Mouse (Mus musculus) lung, embryonic 16.5 days (tissue): ENCODE data around the gene Dcp1b. TPM values are rescaled to one million over a fixed set of nuclear protein-coding genes. Genes with fewer than 3 reads are reported as not detected.
A peak's percentile ranks its signal among the peaks of the same experiment; 100 is the strongest.
"Not testable (repeated sequence)": the region's sequence is repeated elsewhere in the genome, so short reads cannot be mapped to it uniquely, and the experiment has no call there.

Experiments used
- ATAC-seq: fragments of 200-750 bp; cut with Nextera tagmentation; 2 replicates; pipeline ENCODE4 v1.8.0; 2017; ENCODE audit warnings: low read depth, mild to moderate bottlenecking, moderate library complexity
- H3K27ac ChIP-seq: fragments of 300-500 bp; sonication (generic); 2 replicates; pipeline ENCODE4 v1.5.1; 2014; ENCODE audit warnings: mild to moderate bottlenecking, control low read depth, low read length
- H3K27me3 ChIP-seq: fragments of 300-500 bp; sonication (generic); 2 replicates; pipeline ENCODE4 v1.6.1; 2014; ENCODE audit warnings: low read depth, low read length, mixed read lengths; ENCODE audit not compliant: control insufficient read depth, insufficient read depth
- H3K36me3 ChIP-seq: fragments of 300-500 bp; sonication (generic); 2 replicates; pipeline ENCODE4 v1.6.1; 2014; ENCODE audit warnings: low read length; ENCODE audit not compliant: control insufficient read depth, insufficient read depth
- H3K4me1 ChIP-seq: fragments of 300-500 bp; sonication (generic); replicated peaks from 2 replicates; pipeline ENCODE4 v1.6.1; 2014; ENCODE audit warnings: low read length, mixed read lengths; ENCODE audit not compliant: control insufficient read depth, insufficient read depth
- H3K4me2 ChIP-seq: fragments of 300-500 bp; sonication (generic); 2 replicates; pipeline ENCODE4 v1.6.1; 2014; ENCODE audit warnings: low read depth, low read length, control low read depth
- H3K4me3 ChIP-seq: fragments of 300-500 bp; sonication (generic); 2 replicates; pipeline ENCODE4 v1.5.1; 2014; ENCODE audit warnings: mild to moderate bottlenecking, low read length, control low read depth
- H3K9ac ChIP-seq: fragments of 300-500 bp; sonication (generic); 2 replicates; pipeline ENCODE4 v1.6.1; 2014; ENCODE audit warnings: low read length, control low read depth
- H3K9me3 ChIP-seq: fragments of 300-500 bp; sonication (generic); 2 replicates; pipeline ENCODE4 v1.6.1; 2016; ENCODE audit warnings: low read length; ENCODE audit not compliant: control insufficient read depth
- WGBS: fragments of 180-500 bp; shearing (Covaris S2); extraction: QIAGEN DNeasy Blood & Tissue Kit; methylation state at CpG from one replicate; pipeline ENCODE4 v1.1.7; 2014; 5-methylcytosine and 5-hydroxymethylcytosine counted together
- polyA plus RNA-seq: library from polyadenylated mRNA; unstranded; fragments of >200 nt; fragmentation: Nextera tagmentation; extraction: Ambion mirVana; gene quantifications from 2 replicates; pipeline ENCODE4 v1.2.1, GENCODE M21; 2015

Dcp1b gene
- polyA plus RNA-seq, 1 experiment from 2014 or later = 8.3 TPM

DNA sequence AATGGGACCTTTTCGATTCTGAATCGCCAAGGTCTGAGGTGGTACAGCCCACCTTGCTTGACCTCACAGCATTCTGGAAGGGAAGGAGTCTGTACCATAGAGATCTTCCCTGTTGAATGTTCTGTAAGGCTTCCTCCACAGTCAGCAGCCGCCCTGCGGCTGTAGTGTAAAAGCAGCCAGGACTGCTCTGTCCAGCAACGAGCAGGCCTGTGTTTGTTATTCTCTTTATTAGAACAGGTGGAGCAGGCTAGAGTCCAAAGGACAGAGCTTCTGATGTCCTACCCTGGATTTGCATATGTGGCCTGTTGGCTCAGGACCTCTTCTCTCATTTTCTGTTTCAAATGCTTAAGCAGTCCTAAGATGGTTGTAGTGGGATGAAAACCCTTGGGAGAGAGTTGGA, 25.3 kb downstream of the Dcp1b start:
- Histone ChIP-seq H3K4me2 (no peak overlapping the region), H3K9me3 (no peaks in the 10 kb centered on the region), H3K4me1 (peaks cover 7% of the 10 kb centered on the region), H3K27ac (no peak overlapping the region), H3K4me3 (no peak overlapping the region), H3K9ac (no peak overlapping the region), H3K36me3 (no peaks in the 10 kb centered on the region), H3K27me3 (no peaks in the 10 kb centered on the region)
- ATAC-seq = no peak
- 72% methylated on average over 5 of the region's 5 CpGs for WGBS

DNA sequence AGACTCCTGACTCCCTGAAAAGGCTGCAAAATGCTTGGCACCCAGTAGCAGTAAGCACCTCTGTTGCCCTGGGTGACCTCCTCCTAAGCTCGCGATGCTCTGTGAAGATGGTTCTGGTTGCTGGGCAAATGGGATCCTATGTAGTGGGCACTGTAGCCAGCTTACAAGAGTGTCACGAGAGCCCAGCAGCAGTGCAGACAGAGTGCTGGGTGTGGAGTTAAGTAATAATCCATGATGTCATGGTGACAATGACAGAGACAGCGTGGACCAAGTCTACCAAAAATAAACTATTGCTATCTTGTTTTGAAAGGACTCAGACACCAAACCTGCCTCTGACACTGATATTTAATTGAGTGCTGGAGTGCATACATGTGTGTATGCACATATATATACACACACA, 26.5 kb downstream of the Dcp1b start:
- 82% methylated on average over 4 of the region's 4 CpGs for WGBS
- H3K36me3 ChIP-seq = no peaks in the 10 kb centered on the region
- no peak for ATAC-seq

GRCm38 (mm10) chr6:119204286-119204685, 29.2 kb downstream of the Dcp1b start:
- no peak overlapping the region for H3K27ac ChIP-seq
- no peaks in the 10 kb centered on the region for H3K27me3 ChIP-seq
- no peak overlapping the region for H3K9ac ChIP-seq
- 0 out of 2 replicates have a peak, but pooled peaks have one; percentile 31 for ATAC-seq
- H3K4me2 ChIP-seq = no peak overlapping the region
- no peaks in the 10 kb centered on the region for H3K36me3 ChIP-seq
- no peaks in the 10 kb centered on the region for H3K9me3 ChIP-seq
- WGBS = 58% methylated on average over 7 of the region's 7 CpGs
- H3K4me1 ChIP-seq = peaks cover under 1% of the 10 kb centered on the region; the same call in 1 of the 2 replicates
- H3K4me3 ChIP-seq = no peak overlapping the region

More for the DNA sequence above, 26.5 kb downstream of the Dcp1b start:
- H3K9ac ChIP-seq = no peak overlapping the region
- H3K4me1 ChIP-seq = peaks cover 7% of the 10 kb centered on the region
- H3K4me2 ChIP-seq = no peak overlapping the region
- no peak overlapping the region for H3K4me3 ChIP-seq
- H3K27ac ChIP-seq = no peak overlapping the region
- H3K9me3 ChIP-seq = no peaks in the 10 kb centered on the region
- H3K27me3 ChIP-seq = no peaks in the 10 kb centered on the region

DNA sequence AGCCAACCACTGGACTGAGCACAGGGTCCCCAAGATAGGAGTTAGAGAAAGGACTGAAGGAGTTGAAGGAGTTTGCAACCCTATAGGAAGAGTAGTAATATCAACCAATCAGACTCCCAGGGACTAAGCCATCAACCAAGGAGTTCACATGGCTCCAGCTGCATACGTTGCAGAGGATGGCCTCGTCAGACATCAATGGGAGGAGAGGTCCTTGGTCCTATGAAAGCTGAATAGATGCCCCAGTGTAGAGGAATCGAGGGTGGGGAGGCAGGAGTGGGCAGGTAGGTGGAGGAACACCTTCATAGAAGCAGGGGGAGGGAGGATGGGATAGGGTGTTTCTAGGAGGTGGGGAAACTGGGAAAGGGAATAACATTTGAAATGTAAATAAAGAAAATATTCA, 29.9 kb downstream of the Dcp1b start:
- H3K27ac ChIP-seq = no peak overlapping the region
- WGBS = 66% methylated on average over 3 of the region's 3 CpGs
- no peak overlapping the region for H3K9ac ChIP-seq
- H3K27me3 ChIP-seq = no peaks in the 10 kb centered on the region
- H3K36me3 ChIP-seq = no peaks in the 10 kb centered on the region
- no peak overlapping the region for H3K4me2 ChIP-seq
- H3K4me3 ChIP-seq = no peak overlapping the region
- no peaks in the 10 kb centered on the region for H3K9me3 ChIP-seq
- H3K4me1 ChIP-seq = no peaks in the 10 kb centered on the region
- no peak for ATAC-seq

DNA sequence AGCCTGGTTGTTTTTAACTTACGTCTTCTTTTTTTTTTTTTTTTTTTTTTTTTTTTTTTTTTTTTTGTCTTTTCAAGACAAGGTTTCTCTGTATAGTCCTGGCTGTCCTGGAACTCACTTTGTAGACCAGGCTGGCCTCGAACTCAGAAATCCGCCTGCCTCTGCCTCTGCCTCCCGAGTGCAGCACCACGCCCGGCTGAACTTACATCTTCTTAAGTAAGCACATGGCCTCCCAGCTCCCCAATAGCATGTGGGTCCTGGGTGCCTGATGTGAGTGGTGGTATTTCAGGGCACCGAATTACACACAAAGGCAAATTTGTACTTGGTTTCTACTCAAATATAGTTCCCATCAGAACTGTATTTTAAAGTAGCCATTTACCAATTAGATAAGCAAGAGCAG, 31.0 kb downstream of the Dcp1b start:
- not testable (repeated sequence) for H3K4me1 ChIP-seq, H3K27ac ChIP-seq, ATAC-seq, H3K9ac ChIP-seq, H3K4me3 ChIP-seq, H3K36me3 ChIP-seq, H3K27me3 ChIP-seq, H3K9me3 ChIP-seq, H3K4me2 ChIP-seq
- 87% methylated on average over 7 of the region's 7 CpGs for WGBS

- 79% methylated on average over 5 of the region's 5 CpGs for WGBS
Observed at GRCm38 (mm10) chr6:119213375-119213774, 38.3 kb downstream of the Dcp1b start.

GRCm38 (mm10) chr6:119214190-119214589, 39.1 kb downstream of the Dcp1b start:
- H3K4me2 ChIP-seq = no peak overlapping the region
- H3K27ac ChIP-seq = no peak overlapping the region
- H3K4me1 ChIP-seq = no peaks in the 10 kb centered on the region
- no peak overlapping the region for H3K9ac ChIP-seq
- no peak for ATAC-seq
- H3K27me3 ChIP-seq = no peaks in the 10 kb centered on the region
- no peaks in the 10 kb centered on the region for H3K9me3 ChIP-seq
- no peak overlapping the region for H3K4me3 ChIP-seq
- WGBS = 73% methylated on average over 6 of the region's 6 CpGs
- H3K36me3 ChIP-seq = peaks cover 4% of the 10 kb centered on the region; the same call in 1 of the 2 replicates

More at GRCm38 (mm10) chr6:119213375-119213774, 38.3 kb downstream of the Dcp1b start:
- Histone ChIP-seq H3K4me2 (no peak overlapping the region), H3K9me3 (no peaks in the 10 kb centered on the region), H3K27ac (no peak overlapping the region), H3K4me3 (no peak overlapping the region), H3K9ac (no peak overlapping the region), H3K36me3 (peaks cover 4% of the 10 kb centered on the region; the same call in 1 of the 2 replicates), H3K27me3 (no peaks in the 10 kb centered on the region), H3K4me1 (no peaks in the 10 kb centered on the region)
- ATAC-seq = no peak

DNA sequence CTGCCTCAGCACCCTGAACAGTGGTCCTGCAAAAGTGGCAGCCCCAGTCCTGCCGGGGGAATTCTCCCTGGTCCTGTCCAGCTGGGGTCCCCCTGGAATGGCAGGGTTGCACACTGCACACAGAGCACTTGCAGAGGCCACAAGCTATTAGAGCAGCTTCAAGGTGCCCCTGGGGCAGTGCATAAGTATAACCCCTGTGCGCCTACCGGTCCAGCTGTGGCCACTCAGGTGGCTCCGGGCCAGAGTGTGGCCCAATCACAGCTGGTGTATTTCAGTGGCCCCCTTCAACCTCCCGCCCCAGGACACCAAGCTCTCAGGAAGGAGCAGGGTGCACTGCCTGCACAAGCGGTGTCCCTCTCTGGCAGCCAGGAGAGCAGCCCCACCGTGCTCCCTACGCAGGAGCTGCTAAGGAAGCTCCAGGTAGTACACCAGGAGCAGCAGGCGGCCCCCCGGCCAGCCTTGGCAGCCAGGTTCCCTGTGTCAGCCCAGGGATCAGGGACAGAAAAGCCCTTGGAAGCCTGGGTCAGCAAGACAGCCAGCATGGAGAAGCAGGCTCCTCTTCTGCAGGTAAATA, 40.1 kb downstream of the Dcp1b start:
- no peak overlapping the region for H3K27ac ChIP-seq
- no peak overlapping the region for H3K4me2 ChIP-seq
- no peaks in the 10 kb centered on the region for H3K27me3 ChIP-seq
- H3K4me3 ChIP-seq = no peak overlapping the region
- peaks cover 4% of the 10 kb centered on the region; the same call in 1 of the 2 replicates for H3K36me3 ChIP-seq
- no peak overlapping the region for H3K9ac ChIP-seq
- ATAC-seq = no peak
- no peaks in the 10 kb centered on the region for H3K4me1 ChIP-seq
- 77% methylated on average over 10 of the region's 10 CpGs for WGBS
- H3K9me3 ChIP-seq = no peaks in the 10 kb centered on the region

DNA sequence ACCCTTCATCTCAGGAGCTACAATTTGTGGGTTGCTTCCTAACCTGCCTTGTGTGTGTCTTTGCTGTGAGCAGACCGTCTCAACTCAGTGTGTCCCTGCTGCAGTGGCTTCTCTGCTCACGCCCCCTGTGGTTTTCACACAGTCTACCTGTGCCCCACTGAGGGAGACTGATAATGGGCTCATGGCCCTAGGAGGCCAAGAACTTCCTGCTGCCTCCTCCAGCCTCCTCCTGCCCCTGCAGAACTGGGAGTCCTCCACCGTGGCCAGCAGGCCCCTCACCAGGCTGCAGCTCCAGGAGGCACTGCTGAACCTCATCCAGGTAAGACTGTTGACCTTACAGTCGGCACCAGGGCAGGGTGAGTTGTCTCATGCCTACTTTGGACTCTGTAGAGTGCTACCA, 42.6 kb downstream of the Dcp1b start:
- H3K27me3 ChIP-seq = no peaks in the 10 kb centered on the region
- H3K4me1 ChIP-seq = peaks cover 3% of the 10 kb centered on the region
- peaks cover 4% of the 10 kb centered on the region; the same call in 1 of the 2 replicates for H3K36me3 ChIP-seq
- H3K4me2 ChIP-seq = no peak overlapping the region
- H3K27ac ChIP-seq = no peak overlapping the region
- no peaks in the 10 kb centered on the region for H3K9me3 ChIP-seq
- no peak overlapping the region for H3K9ac ChIP-seq
- no peak overlapping the region for H3K4me3 ChIP-seq
- no peak for ATAC-seq
- 63% methylated on average over 4 of the region's 4 CpGs for WGBS

- Histone ChIP-seq H3K36me3 (no peaks in the 10 kb centered on the region), H3K9me3 (no peaks in the 10 kb centered on the region), H3K4me3 (no peak overlapping the region), H3K9ac (no peak overlapping the region), H3K4me1 (peaks cover 3% of the 10 kb centered on the region), H3K4me2 (no peak overlapping the region), H3K27ac (no peak overlapping the region), H3K27me3 (no peaks in the 10 kb centered on the region)
- 88% methylated on average over 5 of the region's 5 CpGs for WGBS
- ATAC-seq = no peak
Observed at GRCm38 (mm10) chr6:119218591-119218990, 43.5 kb downstream of the Dcp1b start.
